Mouse (Mus musculus): Measurements from ENCODE around the gene Steap3. TPM values are rescaled to one million over a fixed set of nuclear protein-coding genes. Genes with fewer than 3 reads are reported as not detected.
"Not testable (repeated sequence)": the region's sequence is repeated elsewhere in the genome, so short reads cannot be mapped to it uniquely, and the experiment has no call there.

Steap3 gene
- polyA plus RNA-seq (2014; fragmentation: Nextera tagmentation; extraction: Ambion mirVana), result 2.4 and 3.2 TPM in 2 replicates

GRCm38 (mm10) chr1:120272605-120273004, at the start of gene Steap3:
Gene Steap3, minus strand, starts transcription at chr1:120272705.
- H3K27me3 ChIP-seq (ENCODE audit: control insufficient read depth, insufficient read depth, low read length), result no peaks in the 10 kb centered on the region
- no peak for ATAC-seq (ENCODE audit: low FRiP score, low TSS enrichment)
- H3K4me2 ChIP-seq (ENCODE audit: low read length), result no peak within 1 kb of the TSS
- 0 out of 2 replicates have a peak, but pooled peaks cover 2% of the 10 kb centered on the region for H3K4me1 ChIP-seq (ENCODE audit: control insufficient read depth, insufficient read depth, low read length)
- no peak for DNase-seq
- H3K36me3 ChIP-seq (ENCODE audit: control insufficient read depth, insufficient read depth, low read length), result no peaks in the 10 kb centered on the region
- H3K9ac ChIP-seq (replicated peaks; ENCODE audit: low read length), result no peak within 1 kb of the TSS
- 93% methylated on average over 5 of the region's 5 CpGs for WGBS
- H3K27ac ChIP-seq (replicated peaks; ENCODE audit: low read depth, low read length), result no peak within 1 kb of the TSS
- no peaks in the 10 kb centered on the region for H3K9me3 ChIP-seq (ENCODE audit: control insufficient read depth, low read length)
- H3K4me3 ChIP-seq (replicated peaks; ENCODE audit: low read depth, low read length), result no peak within 1 kb of the TSS

- H3K4me3 ChIP-seq (replicated peaks; ENCODE audit: low read depth, low read length), result no peak overlapping the region
- peak; percentile 65 for ATAC-seq (ENCODE audit: low FRiP score, low TSS enrichment)
- no peaks in the 10 kb centered on the region for H3K9me3 ChIP-seq (ENCODE audit: control insufficient read depth, low read length)
- H3K36me3 ChIP-seq (ENCODE audit: control insufficient read depth, insufficient read depth, low read length), result no peaks in the 10 kb centered on the region
- H3K27ac ChIP-seq (replicated peaks; ENCODE audit: low read depth, low read length), result no peak overlapping the region
- no peaks in the 10 kb centered on the region for H3K27me3 ChIP-seq (ENCODE audit: control insufficient read depth, insufficient read depth, low read length)
- H3K9ac ChIP-seq (replicated peaks; ENCODE audit: low read length), result no peak overlapping the region
- WGBS, result 49% methylated on average over 16 of the region's 16 CpGs
- DNase-seq, result peak; percentile 62
- H3K4me2 ChIP-seq (ENCODE audit: low read length), result 0 out of 2 replicates have a peak overlapping the region, but pooled peaks have one; percentile 8
- 0 out of 2 replicates have a peak, but pooled peaks cover 7% of the 10 kb centered on the region for H3K4me1 ChIP-seq (ENCODE audit: control insufficient read depth, insufficient read depth, low read length)
Measured at GRCm38 (mm10) chr1:120321270-120322021, 48.9 kb upstream of the Steap3 start.

GRCm38 (mm10) chr1:120305801-120306200, 33.3 kb upstream of the Steap3 start:
- 76% methylated on average over 2 of the region's 2 CpGs for WGBS
- ATAC-seq (ENCODE audit: low FRiP score, low TSS enrichment), result no peak
- no peak overlapping the region for H3K4me3 ChIP-seq (replicated peaks; ENCODE audit: low read depth, low read length)
- H3K4me2 ChIP-seq (ENCODE audit: low read length), result no peak overlapping the region
- H3K36me3 ChIP-seq (ENCODE audit: control insufficient read depth, insufficient read depth, low read length), result no peaks in the 10 kb centered on the region
- H3K9me3 ChIP-seq (ENCODE audit: control insufficient read depth, low read length), result no peaks in the 10 kb centered on the region
- no peak overlapping the region for H3K9ac ChIP-seq (replicated peaks; ENCODE audit: low read length)
- DNase-seq, result no peak
- no peaks in the 10 kb centered on the region for H3K27me3 ChIP-seq (ENCODE audit: control insufficient read depth, insufficient read depth, low read length)
- H3K27ac ChIP-seq (replicated peaks; ENCODE audit: low read depth, low read length), result no peak overlapping the region
- H3K4me1 ChIP-seq (ENCODE audit: control insufficient read depth, insufficient read depth, low read length), result no peaks in the 10 kb centered on the region

- WGBS, result 94% methylated on average over 2 of the region's 2 CpGs
- no peak for DNase-seq
- ATAC-seq (ENCODE audit: low FRiP score, low TSS enrichment), result no peak
- Histone ChIP-seq H3K9me3 (ENCODE audit: control insufficient read depth, low read length) (0 out of 2 replicates have a peak, but pooled peaks cover under 1% of the 10 kb centered on the region), H3K27me3 (ENCODE audit: control insufficient read depth, insufficient read depth, low read length) (no peaks in the 10 kb centered on the region), H3K9ac (replicated peaks; ENCODE audit: low read length) (no peak overlapping the region), H3K4me1 (ENCODE audit: control insufficient read depth, insufficient read depth, low read length) (no peaks in the 10 kb centered on the region), H3K27ac (replicated peaks; ENCODE audit: low read depth, low read length) (no peak overlapping the region), H3K4me2 (ENCODE audit: low read length) (no peak overlapping the region), H3K4me3 (replicated peaks; ENCODE audit: low read depth, low read length) (no peak overlapping the region), H3K36me3 (ENCODE audit: control insufficient read depth, insufficient read depth, low read length) (no peaks in the 10 kb centered on the region)
Measured at GRCm38 (mm10) chr1:120296936-120297335, 24.4 kb upstream of the Steap3 start.

- Histone ChIP-seq H3K4me2 (ENCODE audit: low read length) (no peak overlapping the region), H3K27ac (replicated peaks; ENCODE audit: low read depth, low read length) (no peak overlapping the region), H3K36me3 (ENCODE audit: control insufficient read depth, insufficient read depth, low read length) (no peaks in the 10 kb centered on the region), H3K9me3 (ENCODE audit: control insufficient read depth, low read length) (0 out of 2 replicates have a peak, but pooled peaks cover 5% of the 10 kb centered on the region), H3K27me3 (ENCODE audit: control insufficient read depth, insufficient read depth, low read length) (no peaks in the 10 kb centered on the region), H3K4me1 (ENCODE audit: control insufficient read depth, insufficient read depth, low read length) (no peaks in the 10 kb centered on the region), H3K9ac (replicated peaks; ENCODE audit: low read length) (no peak overlapping the region), H3K4me3 (replicated peaks; ENCODE audit: low read depth, low read length) (no peak overlapping the region)
- DNase-seq (no peak), ATAC-seq (ENCODE audit: low FRiP score, low TSS enrichment) (no peak)
- 86% methylated on average over 1 of the region's 1 CpGs for whole genome bisulfite sequencing
Measured at GRCm38 (mm10) chr1:120293803-120294202, 21.3 kb upstream of the Steap3 start.

GRCm38 (mm10) chr1:120291709-120292108, 19.2 kb upstream of the Steap3 start:
- Histone ChIP-seq H3K27me3 (ENCODE audit: control insufficient read depth, insufficient read depth, low read length) (no peaks in the 10 kb centered on the region), H3K9me3 (ENCODE audit: control insufficient read depth, low read length) (0 out of 2 replicates have a peak, but pooled peaks cover 5% of the 10 kb centered on the region), H3K4me1 (ENCODE audit: control insufficient read depth, insufficient read depth, low read length) (no peaks in the 10 kb centered on the region), H3K4me3 (replicated peaks; ENCODE audit: low read depth, low read length) (no peak overlapping the region), H3K36me3 (ENCODE audit: control insufficient read depth, insufficient read depth, low read length) (no peaks in the 10 kb centered on the region), H3K27ac (replicated peaks; ENCODE audit: low read depth, low read length) (no peak overlapping the region), H3K4me2 (ENCODE audit: low read length) (no peak overlapping the region), H3K9ac (replicated peaks; ENCODE audit: low read length) (no peak overlapping the region)
- ATAC-seq (ENCODE audit: low FRiP score, low TSS enrichment), result no peak
- no peak for DNase-seq
- WGBS, result 91% methylated on average over 3 of the region's 3 CpGs

GRCm38 (mm10) chr1:120289843-120290242, 17.3 kb upstream of the Steap3 start:
- Histone ChIP-seq H3K4me2 (ENCODE audit: low read length) (no peak overlapping the region), H3K4me3 (replicated peaks; ENCODE audit: low read depth, low read length) (no peak overlapping the region), H3K4me1 (ENCODE audit: control insufficient read depth, insufficient read depth, low read length) (no peaks in the 10 kb centered on the region), H3K36me3 (ENCODE audit: control insufficient read depth, insufficient read depth, low read length) (no peaks in the 10 kb centered on the region), H3K9me3 (ENCODE audit: control insufficient read depth, low read length) (0 out of 2 replicates have a peak, but pooled peaks cover 5% of the 10 kb centered on the region), H3K9ac (replicated peaks; ENCODE audit: low read length) (no peak overlapping the region), H3K27ac (replicated peaks; ENCODE audit: low read depth, low read length) (no peak overlapping the region), H3K27me3 (ENCODE audit: control insufficient read depth, insufficient read depth, low read length) (no peaks in the 10 kb centered on the region)
- WGBS, result 73% methylated on average over 2 of the region's 2 CpGs
- ATAC-seq (ENCODE audit: low FRiP score, low TSS enrichment) (no peak), DNase-seq (no peak)

- Histone ChIP-seq H3K4me2 (ENCODE audit: low read length) (no peak overlapping the region), H3K36me3 (ENCODE audit: control insufficient read depth, insufficient read depth, low read length) (no peaks in the 10 kb centered on the region), H3K4me3 (replicated peaks; ENCODE audit: low read depth, low read length) (no peak overlapping the region), H3K4me1 (ENCODE audit: control insufficient read depth, insufficient read depth, low read length) (no peaks in the 10 kb centered on the region), H3K27me3 (ENCODE audit: control insufficient read depth, insufficient read depth, low read length) (no peaks in the 10 kb centered on the region), H3K27ac (replicated peaks; ENCODE audit: low read depth, low read length) (no peak overlapping the region), H3K9ac (replicated peaks; ENCODE audit: low read length) (no peak overlapping the region), H3K9me3 (ENCODE audit: control insufficient read depth, low read length) (0 out of 2 replicates have a peak, but pooled peaks cover 5% of the 10 kb centered on the region)
- DNase-seq (no peak), ATAC-seq (ENCODE audit: low FRiP score, low TSS enrichment) (no peak)
- WGBS, result 52% methylated on average over 4 of the region's 4 CpGs
Measured at GRCm38 (mm10) chr1:120287679-120288078, 15.2 kb upstream of the Steap3 start.

DNA sequence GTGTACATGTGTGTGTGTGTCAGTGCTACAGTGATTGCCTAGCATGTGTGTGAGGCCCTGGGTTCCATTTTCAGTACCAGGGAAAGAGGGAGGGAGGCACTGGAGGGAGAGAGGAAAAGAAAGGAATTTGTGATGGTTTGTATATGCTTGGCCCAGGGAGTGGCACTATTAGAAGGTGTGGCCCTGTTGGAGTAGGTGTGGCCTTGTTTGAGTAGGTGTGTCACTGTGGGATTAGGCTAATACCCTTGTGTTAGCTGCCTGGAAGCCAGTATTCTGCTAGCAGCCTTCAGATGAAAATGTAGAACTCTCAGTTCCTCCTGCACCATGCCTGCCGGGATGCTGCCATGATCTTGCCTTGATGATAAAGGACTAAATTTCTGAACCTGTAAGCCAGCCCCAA, 3.6 kb upstream of the Steap3 start:
- not testable (repeated sequence) for H3K4me1 ChIP-seq (ENCODE audit: control insufficient read depth, insufficient read depth, low read length); H3K36me3 ChIP-seq (ENCODE audit: control insufficient read depth, insufficient read depth, low read length); ATAC-seq (ENCODE audit: low FRiP score, low TSS enrichment); H3K4me2 ChIP-seq (ENCODE audit: low read length); H3K9me3 ChIP-seq (ENCODE audit: control insufficient read depth, low read length); H3K4me3 ChIP-seq (replicated peaks; ENCODE audit: low read depth, low read length); H3K9ac ChIP-seq (replicated peaks; ENCODE audit: low read length); DNase-seq; H3K27ac ChIP-seq (replicated peaks; ENCODE audit: low read depth, low read length); H3K27me3 ChIP-seq (ENCODE audit: control insufficient read depth, insufficient read depth, low read length)
- WGBS, result 83% methylated on average over 1 of the region's 1 CpGs
